Mouse (Mus musculus) thymus, postnatal 14 days (tissue): ENCODE data around the gene Adamts16.

Experiments
- DNase-seq: peaks from one replicate; pipeline ENCODE4 v3.0.0; 2021

Adamts16 gene

DNA sequence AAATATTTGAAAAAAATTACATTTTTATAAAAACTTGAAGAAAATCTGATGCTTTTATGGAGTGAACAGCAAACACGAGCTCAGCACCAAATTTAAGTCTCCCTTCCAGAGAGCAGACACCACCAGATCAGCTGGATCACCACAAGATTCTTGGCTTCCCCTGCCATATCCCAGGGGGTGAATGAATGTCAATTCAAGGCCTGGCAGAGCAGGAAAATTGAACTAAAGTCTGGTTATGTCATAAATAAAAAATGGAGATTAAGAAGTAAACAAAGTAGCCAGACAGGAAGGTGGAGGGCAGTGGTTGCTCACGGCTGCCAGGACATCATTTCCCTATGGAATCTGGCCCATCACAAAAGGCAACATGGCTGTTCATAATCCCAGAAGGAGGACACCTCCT, 80.3 kb downstream of the Adamts16 start:
- DNase-seq = no peak

DNA sequence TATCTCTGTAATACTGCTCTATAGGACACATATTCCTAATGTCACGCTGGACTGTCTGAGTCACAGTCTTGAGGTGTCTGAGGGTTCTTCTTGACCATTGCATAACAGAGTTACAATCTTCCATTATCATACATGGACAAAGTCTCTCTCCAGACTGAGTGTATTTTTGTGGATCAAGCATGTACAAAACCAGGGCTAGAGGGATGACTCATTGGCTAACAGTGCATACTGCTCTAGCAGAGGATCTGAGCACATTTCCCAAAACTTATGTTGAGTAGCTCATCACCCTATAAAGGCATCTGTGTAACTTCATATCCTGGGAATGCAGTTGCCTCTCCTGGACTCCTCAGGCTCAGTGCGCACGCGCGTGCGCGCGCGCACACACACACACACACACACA, 81.4 kb downstream of the Adamts16 start:
- no peak for DNase-seq

- no peak for DNase-seq
Observed at GRCm38 (mm10) chr13:70746294-70747008, 95.2 kb downstream of the Adamts16 start.

GRCm38 (mm10) chr13:70744416-70745038, 97.1 kb downstream of the Adamts16 start:
- DNase-seq = no peak

DNA sequence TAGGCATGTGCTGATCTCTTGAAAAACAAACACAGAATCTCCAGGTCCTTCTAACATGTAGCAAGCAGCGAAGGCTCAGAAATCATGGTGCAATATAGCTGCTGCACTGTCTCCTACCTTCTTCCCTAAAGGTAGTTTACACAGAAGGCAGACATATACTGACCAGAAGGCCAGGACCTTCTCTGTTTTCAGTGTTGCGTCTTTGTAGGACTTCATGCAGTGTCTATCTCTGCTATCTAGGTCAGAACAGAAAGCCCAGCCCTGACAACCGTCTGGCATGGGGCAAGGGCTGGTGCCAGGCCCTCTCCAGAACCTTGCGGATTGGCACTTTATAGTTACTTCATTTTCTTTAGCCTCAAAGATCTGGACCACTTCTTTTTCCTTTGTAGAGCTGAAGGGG, 98.9 kb downstream of the Adamts16 start:
- DNase-seq = no peak

DNA sequence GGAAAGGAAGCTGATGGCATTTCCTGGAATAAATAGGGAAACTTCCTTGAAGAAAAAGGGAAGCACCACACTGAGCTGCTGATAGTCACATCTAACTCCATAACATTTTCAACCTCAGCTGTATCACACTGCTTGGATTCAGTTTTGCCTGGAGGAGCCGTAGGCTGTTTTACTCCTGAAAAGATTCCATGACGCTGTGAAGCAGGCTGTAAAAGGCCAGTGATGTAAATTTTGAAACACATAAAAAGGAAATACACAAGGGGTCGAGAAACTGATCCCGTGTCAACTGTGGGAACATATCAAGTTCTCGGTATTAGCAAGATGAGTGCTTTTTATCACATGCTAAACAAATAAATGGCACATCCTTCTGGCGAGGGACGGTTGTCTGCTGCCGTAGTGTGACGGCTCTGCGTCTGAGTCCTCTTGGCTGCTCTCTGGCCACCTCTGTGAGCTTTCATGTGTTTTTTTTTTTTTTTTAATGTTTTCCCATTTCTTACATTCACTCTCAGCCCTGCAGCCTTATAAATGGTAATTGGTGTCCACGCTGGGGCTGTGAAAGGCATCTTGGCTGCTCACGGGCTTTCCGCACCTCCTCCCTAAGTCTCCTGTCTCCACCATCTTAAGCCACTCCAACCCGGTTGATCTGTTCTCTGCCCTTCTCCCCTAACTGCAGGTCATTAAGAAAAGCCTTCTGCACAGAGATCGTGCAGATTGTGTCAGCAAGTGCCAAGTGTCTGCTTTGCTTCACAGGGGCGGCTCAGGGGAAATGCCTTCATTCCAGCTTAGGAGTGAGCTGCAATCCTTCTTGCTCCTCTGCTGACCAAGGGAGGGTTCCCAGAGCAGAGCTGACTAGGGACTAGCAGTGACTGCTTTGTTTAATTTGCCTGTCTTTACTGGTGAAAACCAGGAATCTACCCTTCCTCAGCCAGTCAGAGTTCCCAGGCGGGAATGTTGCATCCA, 101.0 kb downstream of the Adamts16 start:
- no peak for DNase-seq

DNA sequence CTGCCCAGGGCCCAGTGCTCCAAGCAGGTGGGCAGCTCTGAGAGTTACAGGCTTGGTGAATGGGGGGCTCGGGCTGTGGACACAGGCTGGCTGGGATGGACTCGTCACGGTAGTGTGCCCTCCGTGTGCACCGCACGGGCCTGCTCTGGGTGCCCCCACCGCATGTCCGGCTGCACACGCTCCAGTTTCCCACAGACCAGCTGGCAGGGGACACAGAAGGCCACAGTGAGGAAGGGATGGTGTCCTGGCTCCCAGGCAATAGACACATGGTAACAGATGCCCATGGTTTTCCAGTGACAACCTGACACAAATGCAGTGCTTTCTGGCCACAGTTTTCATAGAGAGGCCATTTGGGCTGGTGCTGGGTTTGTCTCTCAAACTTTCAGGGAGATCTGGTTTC, 102.8 kb downstream of the Adamts16 start:
- no peak for DNase-seq

- DNase-seq = no peak
Observed at GRCm38 (mm10) chr13:70736409-70736808, 105.2 kb downstream of the Adamts16 start.

- DNase-seq = no peak
Observed at GRCm38 (mm10) chr13:70734640-70735039, 107.0 kb downstream of the Adamts16 start.

- no peak for DNase-seq
Observed at GRCm38 (mm10) chr13:70733911-70734310, 107.7 kb downstream of the Adamts16 start.

DNA sequence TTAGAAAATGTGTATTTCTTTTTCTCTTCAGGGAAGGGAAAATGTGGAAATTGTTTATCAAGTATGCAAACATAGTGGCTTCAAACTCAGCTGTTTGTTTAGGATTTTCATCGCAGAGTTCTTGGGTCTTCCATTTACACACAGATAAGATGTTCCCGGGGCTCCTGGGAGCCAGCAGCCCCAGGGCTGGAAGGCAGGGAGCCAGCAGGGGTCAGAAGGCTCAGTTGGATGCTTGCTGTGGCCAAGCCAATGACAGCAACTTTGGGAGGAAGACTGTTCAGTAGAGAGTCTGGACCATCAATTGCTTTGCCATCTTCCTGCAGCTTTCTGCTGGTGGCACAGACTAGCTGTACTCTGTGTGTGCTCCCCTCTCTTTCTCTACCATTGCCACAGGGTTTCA, 108.4 kb downstream of the Adamts16 start:
- DNase-seq = no peak

- DNase-seq = no peak
Observed at GRCm38 (mm10) chr13:70732781-70733180, 108.8 kb downstream of the Adamts16 start.

GRCm38 (mm10) chr13:70731349-70731748, 110.3 kb downstream of the Adamts16 start:
- DNase-seq = no peak

GRCm38 (mm10) chr13:70729996-70730395, 111.6 kb downstream of the Adamts16 start:
- DNase-seq = no peak

GRCm38 (mm10) chr13:70726249-70726648, 115.4 kb downstream of the Adamts16 start:
- no peak for DNase-seq

DNA sequence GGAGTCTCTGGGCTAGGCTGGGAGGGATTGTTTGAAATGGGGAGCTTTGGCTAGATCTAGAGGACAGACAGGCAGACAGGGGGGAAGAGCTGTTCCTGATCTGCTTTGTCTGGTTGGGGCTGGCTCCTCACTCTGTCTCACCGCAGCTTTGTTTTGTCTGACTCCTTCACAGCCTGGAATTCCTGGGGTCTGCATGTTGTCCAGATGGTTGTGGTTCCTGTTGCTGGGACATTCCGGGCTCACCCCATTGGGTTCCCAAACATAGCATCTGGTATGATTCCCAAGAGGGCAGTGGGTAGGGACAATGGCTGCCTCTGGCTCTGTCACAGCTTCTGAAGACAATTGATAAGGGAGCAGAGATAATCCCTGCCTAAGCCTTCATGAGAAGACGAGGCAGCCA, 117.0 kb downstream of the Adamts16 start:
- no peak for DNase-seq

- no peak for DNase-seq
Observed at GRCm38 (mm10) chr13:70724108-70724622, 117.4 kb downstream of the Adamts16 start.

- DNase-seq = no peak
Observed at GRCm38 (mm10) chr13:70719994-70720393, 121.6 kb downstream of the Adamts16 start.

GRCm38 (mm10) chr13:70718814-70719213, 122.8 kb downstream of the Adamts16 start:
- DNase-seq = no peak

DNA sequence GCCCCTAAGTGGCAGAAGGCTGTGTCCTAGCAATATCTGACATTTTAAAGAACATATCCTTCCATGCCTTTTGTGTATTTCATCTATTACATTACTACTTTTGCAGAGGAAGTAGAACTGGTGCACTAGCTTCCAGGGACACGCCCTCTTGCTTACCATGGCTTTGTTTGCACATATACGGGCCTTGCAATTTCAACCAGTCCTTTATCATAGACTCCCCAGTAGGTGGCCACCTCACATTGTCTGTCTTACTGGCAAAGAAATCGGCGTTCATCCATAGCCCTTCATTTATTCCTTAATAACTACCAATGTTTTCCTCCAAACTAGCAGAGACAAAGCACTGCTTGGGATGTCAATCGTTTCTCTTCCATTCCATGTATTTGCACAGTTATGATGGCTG, 125.6 kb downstream of the Adamts16 start:
- DNase-seq = no peak

- no peak for DNase-seq
Observed at GRCm38 (mm10) chr13:70714081-70714775, 127.4 kb downstream of the Adamts16 start.

DNA sequence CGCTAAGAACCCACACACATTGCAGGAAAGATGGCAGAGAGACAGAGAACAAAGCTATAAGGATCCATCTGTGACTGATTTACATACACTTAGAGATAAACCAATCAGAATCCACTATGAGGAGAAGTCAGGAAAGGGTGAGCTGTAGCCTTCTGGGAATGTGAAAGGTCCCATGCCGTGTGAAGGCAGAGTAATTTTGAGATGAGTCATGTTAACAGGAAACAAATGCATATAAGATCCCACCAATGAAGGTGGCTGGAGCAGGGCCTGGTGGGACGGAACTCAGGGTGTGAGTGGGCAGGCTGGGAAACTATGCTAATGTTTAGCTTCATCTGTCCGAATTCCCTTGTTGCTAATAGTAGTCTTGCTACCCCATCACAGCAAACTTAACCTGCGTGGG, 128.3 kb downstream of the Adamts16 start:
- no peak for DNase-seq
